Mouse (Mus musculus) intestine, embryonic 15.5 days (tissue): ENCODE measurements around the gene Col1a1. TPM values are rescaled to one million over a fixed set of nuclear protein-coding genes. Genes with fewer than 3 reads are reported as not detected.

Source experiments
- ATAC-seq: fragments of 200-750 bp; cut with Nextera tagmentation; 2 replicates; pipeline ENCODE4 v1.8.0; 2017; ENCODE audit warnings: moderate TSS enrichment, moderate library complexity
- H3K27ac ChIP-seq: fragments of 300-500 bp; sonication (generic); 2 replicates; pipeline ENCODE4 v1.5.1; 2015; ENCODE audit warnings: mild to moderate bottlenecking, inconsistent platforms
- H3K27me3 ChIP-seq: fragments of 300-500 bp; sonication (generic); replicated peaks from 2 replicates; pipeline ENCODE4 v1.6.1; 2015; ENCODE audit warnings: inconsistent platforms
- H3K36me3 ChIP-seq: fragments of 300-500 bp; sonication (generic); 2 replicates; pipeline ENCODE4 v1.6.1; 2015; ENCODE audit warnings: inconsistent platforms
- H3K4me1 ChIP-seq: fragments of 300-500 bp; sonication (generic); replicated peaks from 2 replicates; pipeline ENCODE4 v1.6.1; 2015; ENCODE audit warnings: inconsistent platforms
- H3K4me2 ChIP-seq: fragments of 300-500 bp; sonication (generic); replicated peaks from 2 replicates; pipeline ENCODE4 v1.6.1; 2015; ENCODE audit warnings: mild to moderate bottlenecking, inconsistent platforms
- H3K4me3 ChIP-seq: fragments of 300-500 bp; sonication (generic); replicated peaks from 2 replicates; pipeline ENCODE4 v1.5.1; 2015; ENCODE audit warnings: inconsistent platforms
- H3K9ac ChIP-seq: fragments of 300-500 bp; sonication (generic); 2 replicates; pipeline ENCODE4 v1.6.1; 2015; ENCODE audit warnings: inconsistent platforms
- H3K9me3 ChIP-seq: fragments of 300-500 bp; sonication (generic); 2 replicates; pipeline ENCODE4 v1.6.1; 2016; ENCODE audit warnings: inconsistent platforms
- WGBS: fragments of 180-500 bp; shearing (Covaris S2); methylation state at CpG from one replicate; pipeline ENCODE4 v1.1.7; 2015; 5-methylcytosine and 5-hydroxymethylcytosine counted together
- polyA plus RNA-seq: library from polyadenylated mRNA; unstranded; fragments of >200 nt; fragmentation: Nextera tagmentation; extraction: Ambion mirVana; gene quantifications from 2 replicates; pipeline ENCODE4 v1.2.1, GENCODE M21; 2015

Gene Col1a1
- polyA plus RNA-seq, 1 experiment from 2014 or later: 1,087 TPM

DNA sequence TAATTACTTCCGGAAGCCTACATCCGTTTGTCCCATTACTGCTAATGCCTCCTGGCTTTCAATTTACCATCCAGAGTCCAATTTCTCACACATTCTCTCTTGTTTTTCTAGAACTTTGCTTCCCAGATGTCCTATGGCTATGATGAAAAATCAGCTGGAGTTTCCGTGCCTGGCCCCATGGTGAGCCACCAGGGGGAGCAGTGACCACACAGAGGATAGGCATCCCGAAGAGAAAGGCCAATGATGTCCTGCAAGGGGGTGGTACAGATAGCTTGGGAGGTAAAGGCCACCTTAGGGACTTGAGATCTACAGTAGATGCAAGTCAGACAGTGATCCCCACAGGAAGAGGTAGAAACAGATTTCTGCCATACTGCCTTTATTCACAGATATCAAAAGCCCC, 3.3 kb downstream of the Col1a1 start:
- Histone ChIP-seq H3K9me3 (no peaks in the 10 kb centered on the region), H3K4me1 (peaks cover 39% of the 10 kb centered on the region), H3K9ac (no peak overlapping the region), H3K27me3 (0 out of 2 replicates have a peak, but pooled peaks cover 3% of the 10 kb centered on the region), H3K4me3 (no peak overlapping the region; the same call in 1 of the 2 replicates), H3K36me3 (peaks cover 3% of the 10 kb centered on the region; the same call in 1 of the 2 replicates), H3K4me2 (peak overlapping the region; percentile 74), H3K27ac (no peak overlapping the region)
- 25% methylated on average over 4 of the region's 4 CpGs for WGBS
- no peak for ATAC-seq

DNA sequence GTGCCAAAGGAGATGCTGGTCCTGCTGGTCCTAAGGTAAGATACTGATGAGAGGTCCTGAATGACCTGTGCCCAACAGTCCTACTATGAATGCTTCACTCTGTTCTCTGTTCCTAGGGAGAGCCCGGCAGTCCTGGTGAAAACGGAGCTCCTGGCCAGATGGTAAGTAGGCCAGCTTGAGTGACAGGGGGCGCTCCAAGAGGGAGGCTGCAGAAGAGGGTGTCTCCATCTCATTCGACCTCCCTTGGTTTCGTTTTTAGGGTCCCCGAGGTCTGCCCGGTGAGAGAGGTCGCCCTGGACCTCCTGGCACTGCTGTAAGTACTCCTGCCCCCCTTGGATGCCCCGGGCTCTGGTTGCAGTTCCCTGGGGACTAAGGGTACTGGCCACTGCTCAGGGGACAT, 5.1 kb downstream of the Col1a1 start:
- Histone ChIP-seq H3K27ac (no peak overlapping the region), H3K36me3 (peaks cover 11% of the 10 kb centered on the region), H3K4me3 (no peak overlapping the region), H3K9ac (no peak overlapping the region), H3K9me3 (no peaks in the 10 kb centered on the region), H3K4me2 (0 out of 2 replicates have a peak overlapping the region, but pooled peaks have one; percentile 10), H3K27me3 (no peaks in the 10 kb centered on the region), H3K4me1 (peaks cover 24% of the 10 kb centered on the region)
- 45% methylated on average over 9 of the region's 9 CpGs for WGBS
- ATAC-seq: no peak

DNA sequence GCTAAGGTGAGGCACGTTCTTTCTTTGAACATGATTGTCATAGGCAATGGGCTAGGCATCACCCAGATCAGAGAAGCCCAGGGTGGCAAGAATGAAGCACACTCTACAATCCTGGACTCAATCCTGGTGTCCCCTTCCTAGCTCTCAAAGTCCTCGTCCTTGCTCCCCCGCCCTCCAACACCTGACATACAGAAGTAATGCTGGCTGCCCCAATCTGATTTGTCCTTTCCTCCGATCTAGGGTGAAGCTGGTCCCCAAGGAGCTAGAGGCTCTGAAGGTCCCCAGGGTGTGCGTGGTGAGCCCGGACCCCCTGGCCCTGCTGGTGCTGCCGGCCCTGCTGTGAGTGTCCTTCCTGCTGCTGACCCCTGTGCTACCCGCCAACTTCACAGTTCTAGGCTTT, 5.8 kb downstream of the Col1a1 start:
- no peaks in the 10 kb centered on the region for H3K9me3 ChIP-seq
- WGBS: 78% methylated on average over 8 of the region's 8 CpGs
- peak overlapping the region; percentile 18; the same call in 1 of the 2 replicates for H3K27ac ChIP-seq
- ATAC-seq: no peak
- H3K4me1 ChIP-seq: peaks cover 24% of the 10 kb centered on the region
- no peak overlapping the region for H3K9ac ChIP-seq
- H3K36me3 ChIP-seq: peaks cover 11% of the 10 kb centered on the region
- no peak overlapping the region for H3K4me2 ChIP-seq
- H3K27me3 ChIP-seq: no peaks in the 10 kb centered on the region
- H3K4me3 ChIP-seq: no peak overlapping the region

DNA sequence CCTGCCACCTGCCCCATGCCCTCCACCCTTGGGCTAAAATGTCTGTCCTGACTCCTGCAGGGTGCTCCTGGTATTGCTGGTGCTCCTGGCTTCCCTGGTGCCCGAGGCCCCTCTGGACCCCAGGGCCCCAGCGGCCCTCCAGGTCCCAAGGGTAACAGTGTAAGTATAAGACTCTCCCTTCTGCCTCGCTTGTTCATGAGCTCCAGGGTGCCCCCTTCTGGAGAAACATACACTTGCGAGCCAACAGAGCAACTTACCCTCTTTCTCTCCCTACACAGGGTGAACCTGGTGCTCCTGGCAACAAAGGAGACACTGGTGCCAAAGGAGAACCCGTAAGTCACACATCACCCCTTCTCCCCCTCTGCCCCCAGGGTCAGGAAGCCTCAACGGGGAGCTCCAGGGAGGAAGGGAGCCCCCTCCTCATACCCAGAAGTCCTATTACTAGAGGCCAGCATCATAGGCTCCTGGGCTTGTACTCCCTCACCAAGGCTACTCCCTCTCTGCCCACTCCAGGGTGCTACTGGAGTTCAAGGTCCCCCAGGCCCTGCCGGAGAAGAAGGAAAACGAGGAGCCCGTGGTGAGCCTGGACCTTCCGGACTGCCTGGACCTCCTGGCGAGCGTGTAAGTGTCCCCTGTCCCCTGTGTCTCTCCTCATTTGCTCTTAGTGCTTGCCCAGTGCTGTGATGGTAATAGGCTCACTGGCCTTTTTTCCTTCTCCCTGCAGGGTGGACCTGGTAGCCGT, 6.4 kb downstream of the Col1a1 start:
- Histone ChIP-seq H3K27me3 (no peaks in the 10 kb centered on the region), H3K36me3 (peaks cover 11% of the 10 kb centered on the region), H3K9me3 (no peaks in the 10 kb centered on the region), H3K4me2 (no peak overlapping the region), H3K27ac (peak overlapping the region; percentile 18), H3K4me1 (peaks cover 21% of the 10 kb centered on the region), H3K9ac (no peak overlapping the region), H3K4me3 (no peak overlapping the region)
- WGBS: 53% methylated on average over 13 of the region's 13 CpGs
- ATAC-seq: no peak

- WGBS: 82% methylated on average over 15 of the region's 15 CpGs
- peaks cover 11% of the 10 kb centered on the region for H3K36me3 ChIP-seq
- H3K4me3 ChIP-seq: no peak overlapping the region
- H3K27ac ChIP-seq: 0 out of 2 replicates have a peak overlapping the region, but pooled peaks have one; percentile 29
- no peaks in the 10 kb centered on the region for H3K9me3 ChIP-seq
- H3K27me3 ChIP-seq: no peaks in the 10 kb centered on the region
- no peak overlapping the region for H3K4me2 ChIP-seq
- ATAC-seq: no peak
- H3K9ac ChIP-seq: no peak overlapping the region
- H3K4me1 ChIP-seq: peaks cover 20% of the 10 kb centered on the region
These were observed 7.0 kb downstream of the Col1a1 start for GRCm38 (mm10) chr11:94943054-94943453.

GRCm38 (mm10) chr11:94944295-94944694, 8.3 kb downstream of the Col1a1 start:
- ATAC-seq: no peak
- H3K4me2 ChIP-seq: no peak overlapping the region
- WGBS: 28% methylated on average over 8 of the region's 8 CpGs
- peaks cover 16% of the 10 kb centered on the region for H3K36me3 ChIP-seq
- H3K4me3 ChIP-seq: no peak overlapping the region
- H3K27me3 ChIP-seq: no peaks in the 10 kb centered on the region
- no peak overlapping the region for H3K9ac ChIP-seq
- H3K9me3 ChIP-seq: no peaks in the 10 kb centered on the region
- H3K4me1 ChIP-seq: peaks cover 15% of the 10 kb centered on the region; the same call in 1 of the 2 replicates
- peak overlapping the region; percentile 54; the same call in 1 of the 2 replicates for H3K27ac ChIP-seq

DNA sequence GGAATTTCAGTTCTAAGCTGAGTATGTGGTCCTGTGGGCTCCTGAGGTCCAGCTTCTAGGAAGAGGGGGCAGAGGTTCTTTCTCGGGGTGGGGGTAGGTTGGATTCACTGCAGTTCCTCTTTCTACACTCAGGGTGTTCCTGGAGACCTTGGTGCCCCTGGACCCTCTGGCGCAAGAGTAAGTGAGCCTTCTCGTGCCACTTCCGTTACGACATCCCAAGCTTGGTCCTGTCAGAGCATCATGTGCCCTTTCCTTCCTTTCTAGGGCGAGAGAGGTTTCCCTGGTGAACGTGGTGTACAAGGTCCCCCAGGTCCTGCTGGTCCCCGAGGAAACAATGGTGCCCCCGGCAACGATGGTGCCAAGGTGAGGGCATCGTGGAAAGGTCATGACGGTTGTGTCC, 9.2 kb downstream of the Col1a1 start:
- H3K36me3 ChIP-seq: peaks cover 14% of the 10 kb centered on the region
- H3K4me3 ChIP-seq: no peak overlapping the region
- no peak for ATAC-seq
- 82% methylated on average over 12 of the region's 12 CpGs for WGBS
- H3K27me3 ChIP-seq: no peaks in the 10 kb centered on the region
- peaks cover 13% of the 10 kb centered on the region; the same call in 1 of the 2 replicates for H3K4me1 ChIP-seq
- 0 out of 2 replicates have a peak overlapping the region, but pooled peaks have one; percentile 54 for H3K27ac ChIP-seq
- H3K9ac ChIP-seq: no peak overlapping the region
- H3K4me2 ChIP-seq: no peak overlapping the region
- H3K9me3 ChIP-seq: no peaks in the 10 kb centered on the region

- Histone ChIP-seq H3K27me3 (no peaks in the 10 kb centered on the region), H3K27ac (no peak overlapping the region)
- 22% methylated on average over 6 of the region's 6 CpGs for WGBS
These were observed 16.1 kb downstream of the Col1a1 start for GRCm38 (mm10) chr11:94952169-94952568.

DNA sequence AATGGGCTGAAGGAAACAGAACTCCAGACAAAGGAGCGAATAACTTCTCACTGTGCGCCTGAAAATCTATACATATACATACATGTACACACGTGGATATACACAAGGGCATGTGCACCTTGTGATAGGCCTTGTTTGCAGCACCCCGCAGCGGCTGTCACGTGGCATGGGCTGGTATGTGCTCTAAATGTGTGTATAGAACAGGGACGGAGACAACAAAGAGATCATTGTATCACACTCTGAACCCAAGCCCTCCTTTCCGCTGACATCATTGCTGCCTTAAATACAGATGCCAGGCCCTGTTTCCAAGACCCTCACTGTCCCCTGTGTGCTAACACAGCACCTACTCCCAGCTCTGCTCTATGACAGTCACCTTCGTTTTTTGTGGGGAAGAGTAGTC, 19.1 kb downstream of the Col1a1 start:
- no peaks in the 10 kb centered on the region for H3K9me3 ChIP-seq
- H3K4me1 ChIP-seq: peaks cover 13% of the 10 kb centered on the region
- H3K36me3 ChIP-seq: no peaks in the 10 kb centered on the region
- no peak overlapping the region for H3K9ac ChIP-seq
- 74% methylated on average over 9 of the region's 9 CpGs for WGBS
- ATAC-seq: no peak
- no peak overlapping the region for H3K4me2 ChIP-seq
- H3K4me3 ChIP-seq: no peak overlapping the region
- H3K27ac ChIP-seq: no peak overlapping the region
- H3K27me3 ChIP-seq: no peaks in the 10 kb centered on the region

More at GRCm38 (mm10) chr11:94952169-94952568, 16.1 kb downstream of the Col1a1 start:
- Histone ChIP-seq H3K4me3 (no peak overlapping the region), H3K36me3 (peaks cover 6% of the 10 kb centered on the region), H3K9me3 (no peaks in the 10 kb centered on the region), H3K4me1 (no peaks in the 10 kb centered on the region), H3K9ac (no peak overlapping the region), H3K4me2 (no peak overlapping the region)
- ATAC-seq: no peak

DNA sequence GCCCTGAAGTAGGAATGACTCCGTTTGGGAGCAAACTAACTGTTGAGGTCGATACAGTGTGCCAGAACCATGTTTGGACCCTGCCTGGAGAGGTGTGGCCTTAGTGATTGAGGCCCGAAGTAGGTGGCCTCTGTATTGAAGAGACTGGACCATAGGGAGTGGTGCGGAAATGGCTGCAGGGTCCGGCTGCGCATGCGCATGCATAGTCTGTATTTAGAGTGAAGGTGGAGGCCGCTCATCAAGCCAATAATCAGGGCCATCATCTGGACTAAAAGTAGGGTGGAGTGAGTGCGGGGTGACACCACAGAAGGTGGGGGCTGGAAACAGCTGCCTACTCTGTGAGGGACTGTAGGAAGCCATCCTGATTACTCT, 21.7 kb downstream of the Col1a1 start:
- H3K27ac ChIP-seq: peak overlapping the region; percentile 29
- H3K9me3 ChIP-seq: no peaks in the 10 kb centered on the region
- H3K4me1 ChIP-seq: peaks cover 13% of the 10 kb centered on the region
- WGBS: 88% methylated on average over 9 of the region's 9 CpGs
- H3K9ac ChIP-seq: no peak overlapping the region
- peak overlapping the region; percentile 26; the same call in 1 of the 2 replicates for H3K4me2 ChIP-seq
- no peaks in the 10 kb centered on the region for H3K27me3 ChIP-seq
- H3K4me3 ChIP-seq: no peak overlapping the region
- no peaks in the 10 kb centered on the region for H3K36me3 ChIP-seq
- ATAC-seq: no peak

DNA sequence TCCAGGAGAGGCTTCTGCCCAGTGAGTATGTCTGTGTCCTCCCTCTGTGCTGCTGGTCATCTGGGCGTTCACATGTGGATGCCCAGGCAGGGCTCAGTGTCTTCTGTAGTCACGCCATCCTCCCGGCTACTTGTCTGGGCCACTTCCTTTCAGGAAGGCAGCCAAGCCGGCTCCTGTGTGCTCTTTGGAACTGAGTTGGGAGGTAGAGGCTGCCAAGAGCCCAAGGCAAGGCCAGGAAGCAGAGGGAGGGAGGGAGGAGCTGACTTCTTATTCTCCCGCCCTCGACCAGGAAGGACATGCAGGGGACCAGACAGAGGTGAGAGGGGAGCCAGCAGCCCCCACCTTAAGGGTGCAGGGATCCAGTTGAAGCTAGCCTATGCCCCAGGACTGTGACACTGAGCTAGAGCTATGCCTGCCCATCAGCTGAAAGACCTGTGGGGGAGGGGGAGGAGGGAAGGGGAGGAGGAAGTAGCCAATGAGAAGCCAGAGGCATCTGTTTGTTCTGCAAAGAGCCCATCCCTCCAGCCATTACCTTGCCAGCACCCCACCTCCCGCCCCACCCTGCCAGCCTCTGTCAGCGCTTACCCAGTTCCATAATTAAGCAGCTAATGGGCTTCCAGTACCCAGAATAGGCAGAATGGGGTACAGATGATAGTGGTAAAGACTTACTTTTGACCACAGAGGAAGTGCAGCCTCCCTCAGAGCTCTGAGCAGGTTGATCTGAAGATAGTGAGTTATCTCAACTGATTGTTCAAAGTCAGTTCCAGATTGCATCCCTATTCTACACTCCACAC, 22.2 kb downstream of the Col1a1 start:
- peaks cover 13% of the 10 kb centered on the region for H3K4me1 ChIP-seq
- H3K9ac ChIP-seq: no peak overlapping the region
- ATAC-seq: peak; percentile 81
- H3K27me3 ChIP-seq: no peaks in the 10 kb centered on the region
- WGBS: 13% methylated on average over 8 of the region's 8 CpGs
- H3K9me3 ChIP-seq: no peaks in the 10 kb centered on the region
- H3K4me3 ChIP-seq: no peak overlapping the region
- peak overlapping the region; percentile 29 for H3K27ac ChIP-seq
- no peaks in the 10 kb centered on the region for H3K36me3 ChIP-seq
- H3K4me2 ChIP-seq: peak overlapping the region; percentile 26

GRCm38 (mm10) chr11:94962534-94963101, 26.6 kb downstream of the Col1a1 start:
- no peak overlapping the region for H3K27ac ChIP-seq
- H3K27me3 ChIP-seq: no peaks in the 10 kb centered on the region
- H3K9ac ChIP-seq: no peak overlapping the region
- WGBS: 57% methylated on average over 5 of the region's 5 CpGs
- H3K9me3 ChIP-seq: no peaks in the 10 kb centered on the region
- no peak overlapping the region for H3K4me2 ChIP-seq
- ATAC-seq: no peak
- H3K4me1 ChIP-seq: peaks cover 16% of the 10 kb centered on the region
- no peaks in the 10 kb centered on the region for H3K36me3 ChIP-seq
- H3K4me3 ChIP-seq: no peak overlapping the region
